Mouse (Mus musculus) neural tube, postnatal 0 days (tissue): Measurements from ENCODE around the gene Gm20715. TPM values are rescaled to one million over a fixed set of nuclear protein-coding genes. Genes with fewer than 3 reads are reported as not detected.

Source experiments
- polyA plus RNA-seq: library from polyadenylated mRNA; unstranded; fragments of >200 nt; fragmentation: Nextera tagmentation; extraction: Ambion mirVana; gene quantifications from 2 replicates; pipeline ENCODE4 v1.2.1, GENCODE M21; 2015

Gene Gm20715
- 0.08 TPM in 1 of 2 replicates, not detected in the other for polyA plus RNA-seq

GRCm38 (mm10) chr7:6410043-6410442 lies at the start of gene Gm20715:
TSS of gene Gm20715 (plus strand) at chr7:6410277.

GRCm38 (mm10) chr7:6363047-6363488 lies 47.0 kb upstream of the Gm20715 start, which contains the start of gene Zfp78:
TSS of gene Zfp78 (plus strand) at chr7:6363280.

GRCm38 (mm10) chr7:6383044-6383455 lies 27.0 kb upstream of the Gm20715 start, which contains the start of gene Zfp28:
TSS of gene Zfp28 (plus strand) at chr7:6383295.

DNA sequence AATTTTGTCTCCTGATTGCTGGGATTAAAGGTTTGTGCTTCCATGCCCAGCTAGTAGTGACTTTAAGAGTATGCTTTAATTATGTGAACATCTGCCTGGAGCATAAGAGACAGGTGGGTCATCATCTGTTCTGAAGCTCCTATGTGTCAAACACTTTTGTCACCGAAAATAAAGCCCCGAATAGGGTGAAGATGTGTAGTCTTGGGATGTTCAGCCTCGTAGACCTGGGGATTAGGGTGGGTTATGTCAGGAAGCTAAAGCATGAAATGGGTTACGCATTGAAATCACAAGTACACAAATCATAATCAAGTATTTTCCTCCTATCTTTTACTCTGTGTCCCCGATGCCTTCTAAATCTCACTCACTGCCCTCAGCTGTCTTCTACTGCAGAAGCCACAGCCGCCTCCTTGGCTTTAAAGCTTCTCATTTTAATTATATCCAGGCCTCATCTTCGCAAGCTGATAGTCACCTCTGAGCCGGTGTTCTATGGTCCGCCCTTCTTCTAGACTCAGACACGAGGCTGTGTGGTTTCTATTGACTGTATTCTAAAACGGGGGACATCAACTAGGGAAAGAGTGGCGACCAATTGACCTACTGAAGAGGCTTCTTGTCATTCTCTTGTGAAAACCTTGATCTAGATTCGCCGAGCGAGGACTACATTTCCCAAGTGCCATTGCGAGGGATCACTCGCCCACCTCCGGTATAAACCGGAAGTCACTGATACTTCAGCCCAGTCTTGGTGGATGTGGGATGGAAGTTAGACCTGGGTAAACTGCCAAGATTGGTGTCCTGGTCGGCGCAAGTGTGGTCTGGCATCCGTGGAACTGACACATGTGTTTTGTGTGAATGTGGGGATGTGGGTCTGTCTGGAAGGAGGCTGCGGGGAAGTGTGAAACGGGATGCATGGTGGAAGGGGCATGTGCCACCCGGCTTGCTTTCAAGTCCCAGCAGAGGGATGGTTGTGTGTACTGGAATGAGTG lies 11.8 kb upstream of the Gm20715 start, which contains the start of gene Smim17:
TSS of gene Smim17 (plus strand) at position 720 of the 980 bp plus-strand sequence.

GRCm38 (mm10) chr7:6438388-6438787 lies 28.3 kb downstream of the Gm20715 start, which contains the start of gene Olfr1344:
TSS of gene Olfr1344 (plus strand) at chr7:6438688.

DNA sequence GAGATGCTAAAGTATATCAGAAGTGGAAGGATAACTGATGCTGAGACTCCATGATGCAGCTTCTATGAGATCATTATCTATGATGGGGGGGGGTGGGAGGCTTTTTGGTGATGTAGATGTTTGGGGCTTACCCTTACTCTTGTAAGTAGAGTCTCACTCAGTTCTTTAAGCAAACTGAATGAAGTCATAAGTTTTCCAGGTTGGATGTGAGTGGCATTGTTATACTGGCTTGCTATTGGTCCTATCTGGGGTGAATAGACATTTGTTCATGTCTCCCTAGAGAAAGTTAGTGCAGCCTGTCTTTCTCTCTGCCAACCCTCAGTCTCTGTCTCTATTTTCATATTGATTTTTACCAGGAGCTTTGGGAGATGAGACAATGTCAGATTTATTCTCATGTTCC lies 45.8 kb downstream of the Gm20715 start, which contains the start of gene Olfr1336:
TSS of gene Olfr1336 (plus strand) at position 301 of the 400 bp plus-strand sequence.

GRCm38 (mm10) chr7:6466951-6467350 lies 56.9 kb downstream of the Gm20715 start, which contains the start of gene Olfr1346:
TSS of gene Olfr1346 (plus strand) at chr7:6467101.

DNA sequence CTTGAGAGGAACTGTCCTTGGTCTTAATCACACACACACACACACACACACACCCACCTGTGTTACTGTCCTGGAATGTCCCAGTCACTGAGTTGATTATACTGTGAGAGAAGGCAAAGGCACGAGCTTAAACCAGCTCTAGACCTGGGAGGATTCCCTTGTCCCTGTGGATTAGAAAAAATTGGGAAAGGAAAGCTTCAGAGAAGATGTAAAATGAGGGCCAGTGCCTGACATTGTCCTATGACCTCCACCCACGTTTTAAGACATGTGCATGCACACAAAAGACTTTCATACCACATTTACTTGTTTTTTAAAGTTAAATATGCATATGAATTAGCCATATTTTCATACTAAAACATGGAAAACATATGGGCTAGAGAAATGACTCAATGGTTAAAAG lies 76.8 kb downstream of the Gm20715 start, which contains the start of gene Olfr5:
TSS of gene Olfr5 (minus strand) at position 101 of the 400 bp plus-strand sequence.

Other genes with a start within 250 kb of the Gm20715 start
- 61.7 and 69.1 TPM in 2 replicates for gene Zfp444, start 238.1 kb upstream of the Gm20715 start, polyA plus RNA-seq
- gene Galp, start 213.2 kb upstream of the Gm20715 start, polyA plus RNA-seq, result not detected in 2 replicates
- gene Zscan5b, start 188.0 kb upstream of the Gm20715 start, polyA plus RNA-seq, result not detected in 2 replicates
- 0.73 TPM in 1 of 2 replicates, not detected in the other for gene Epp13, start 157.6 kb upstream of the Gm20715 start, polyA plus RNA-seq
- 12.0 and 13.8 TPM in 2 replicates for gene Zfp667, start 123.7 kb upstream of the Gm20715 start, polyA plus RNA-seq
- 15.5 and 15.9 TPM in 2 replicates for gene Zfp583, start 79.0 kb upstream of the Gm20715 start, polyA plus RNA-seq
- gene Gm3854, start 66.5 kb upstream of the Gm20715 start, polyA plus RNA-seq, result 6.2 and 6.8 TPM in 2 replicates
- 2.9 and 3.0 TPM in 2 replicates for gene Zfp78, start 47.0 kb upstream of the Gm20715 start, polyA plus RNA-seq
- 10.9 and 11.4 TPM in 2 replicates for gene Zfp28, start 27.0 kb upstream of the Gm20715 start, polyA plus RNA-seq
- gene Smim17, start 11.6 kb upstream of the Gm20715 start, polyA plus RNA-seq, result 9.4 and 10.7 TPM in 2 replicates
- 0.19 and 0.43 TPM in 2 replicates for gene Olfr1344, start 28.4 kb downstream of the Gm20715 start, polyA plus RNA-seq
- gene Olfr1336, start 45.9 kb downstream of the Gm20715 start, polyA plus RNA-seq, result not detected in 2 replicates
- gene Olfr1346, start 56.8 kb downstream of the Gm20715 start, polyA plus RNA-seq, result not detected in 2 replicates
- gene Olfr5, start 76.7 kb downstream of the Gm20715 start, polyA plus RNA-seq, result not detected in 2 replicates
- not detected in 2 replicates for gene Olfr1347, start 89.5 kb downstream of the Gm20715 start, polyA plus RNA-seq
- gene Olfr1348, start 98.5 kb downstream of the Gm20715 start, polyA plus RNA-seq, result not detected in 2 replicates
- gene Olfr1349, start 112.7 kb downstream of the Gm20715 start, polyA plus RNA-seq, result not detected in 2 replicates
- gene Olfr1350, start 154.6 kb downstream of the Gm20715 start, polyA plus RNA-seq, result not detected in 2 replicates